Mouse (Mus musculus) CD4-positive, CD25-positive, alpha-beta regulatory T cell, adult 4 months (primary cell): Measurements from ENCODE around the gene 1110059E24Rik. TPM values are rescaled to one million over a fixed set of nuclear protein-coding genes. Genes with fewer than 3 reads are reported as not detected.
"Not testable (repeated sequence)": the region's sequence is repeated elsewhere in the genome, so short reads cannot be mapped to it uniquely, and the experiment has no call there.

Experiments
- ATAC-seq: one replicate; pipeline ENCODE4 v1.8.0; 2017
- polyA plus RNA-seq, 2 experiments: library from polyadenylated mRNA; unstranded; fragments of 100-300 nt; shearing (Covaris generic); gene quantifications; one replicate each; pipeline ENCODE4 v1.2.1; 2017

The 1110059E24Rik gene
- polyA plus RNA-seq, 2 experiments from 2014 or later = 41.6 to 47.8 TPM

DNA sequence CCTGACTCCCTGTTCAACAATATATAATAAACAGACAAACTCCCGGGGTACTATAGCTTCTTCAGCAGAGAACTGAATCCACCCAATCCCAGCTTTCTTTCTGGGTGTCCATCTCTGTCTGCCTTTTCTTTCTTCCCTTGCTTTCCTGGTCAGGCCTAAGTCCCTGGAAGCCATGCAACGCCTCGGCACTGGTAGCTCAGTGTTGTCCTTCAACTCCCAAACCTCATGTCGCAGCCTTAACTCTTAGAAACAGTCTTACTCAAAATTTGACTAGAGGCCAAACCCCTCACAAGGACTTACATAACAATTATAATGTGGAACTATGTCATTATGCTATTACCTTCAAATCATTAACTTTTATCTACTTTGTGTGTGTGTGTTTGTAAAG, 28.6 kb downstream of the 1110059E24Rik start:
- no peak for ATAC-seq

DNA sequence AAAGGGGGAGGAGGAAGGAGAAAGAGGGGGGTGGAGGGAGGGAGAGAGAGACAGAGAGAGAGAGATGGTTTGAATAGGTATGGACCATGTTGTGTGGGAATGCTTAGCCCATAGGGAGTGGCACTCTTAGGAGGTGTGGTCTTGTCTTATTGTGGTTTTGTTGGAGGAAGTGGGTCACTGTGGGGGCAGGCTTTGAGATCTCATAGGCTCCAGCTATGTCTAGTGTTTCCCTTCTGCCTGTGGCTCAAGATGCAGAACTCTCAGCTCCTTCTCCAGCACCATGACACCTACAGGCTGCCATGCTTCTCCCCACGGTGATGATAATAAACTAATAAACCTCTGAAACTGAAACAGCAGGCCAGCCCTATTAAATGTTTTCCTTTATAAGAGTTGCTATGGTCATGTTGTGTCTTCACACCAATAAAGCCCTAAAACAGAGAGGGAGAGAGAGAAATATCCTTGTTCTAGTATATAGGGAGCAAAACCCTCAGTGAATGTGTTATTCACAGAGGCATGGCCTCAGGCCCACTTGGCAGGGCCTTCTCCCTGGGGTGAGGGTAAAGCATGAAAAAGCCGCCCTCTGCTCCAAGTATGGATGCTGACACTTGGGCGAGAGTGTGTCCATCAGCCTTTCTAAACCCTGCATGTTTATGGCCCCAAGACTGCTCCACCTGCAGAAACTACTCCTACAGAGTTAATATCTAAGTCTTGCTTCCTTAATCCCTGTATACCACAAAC, 29.2 kb downstream of the 1110059E24Rik start:
- peak; percentile 85 for ATAC-seq

DNA sequence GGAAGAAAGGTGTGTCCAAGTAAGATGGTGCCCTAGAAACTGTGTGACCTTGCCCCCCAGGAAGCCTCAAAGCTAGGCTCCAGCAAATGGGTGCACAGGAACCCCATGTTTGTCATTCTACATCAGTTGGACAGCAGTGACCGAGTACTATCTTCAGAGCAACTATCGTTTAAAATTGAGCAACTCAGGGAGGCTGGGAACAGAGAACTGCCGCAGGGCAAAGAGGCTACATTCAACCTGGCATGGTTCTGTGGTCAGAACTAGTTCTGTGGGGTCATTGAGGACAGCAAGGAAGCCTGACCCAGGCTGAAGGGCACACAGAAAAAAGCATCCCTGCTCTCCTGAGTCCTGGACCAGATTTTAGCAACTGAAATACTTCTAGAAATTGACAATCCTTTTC, 37.0 kb downstream of the 1110059E24Rik start:
- ATAC-seq = no peak

DNA sequence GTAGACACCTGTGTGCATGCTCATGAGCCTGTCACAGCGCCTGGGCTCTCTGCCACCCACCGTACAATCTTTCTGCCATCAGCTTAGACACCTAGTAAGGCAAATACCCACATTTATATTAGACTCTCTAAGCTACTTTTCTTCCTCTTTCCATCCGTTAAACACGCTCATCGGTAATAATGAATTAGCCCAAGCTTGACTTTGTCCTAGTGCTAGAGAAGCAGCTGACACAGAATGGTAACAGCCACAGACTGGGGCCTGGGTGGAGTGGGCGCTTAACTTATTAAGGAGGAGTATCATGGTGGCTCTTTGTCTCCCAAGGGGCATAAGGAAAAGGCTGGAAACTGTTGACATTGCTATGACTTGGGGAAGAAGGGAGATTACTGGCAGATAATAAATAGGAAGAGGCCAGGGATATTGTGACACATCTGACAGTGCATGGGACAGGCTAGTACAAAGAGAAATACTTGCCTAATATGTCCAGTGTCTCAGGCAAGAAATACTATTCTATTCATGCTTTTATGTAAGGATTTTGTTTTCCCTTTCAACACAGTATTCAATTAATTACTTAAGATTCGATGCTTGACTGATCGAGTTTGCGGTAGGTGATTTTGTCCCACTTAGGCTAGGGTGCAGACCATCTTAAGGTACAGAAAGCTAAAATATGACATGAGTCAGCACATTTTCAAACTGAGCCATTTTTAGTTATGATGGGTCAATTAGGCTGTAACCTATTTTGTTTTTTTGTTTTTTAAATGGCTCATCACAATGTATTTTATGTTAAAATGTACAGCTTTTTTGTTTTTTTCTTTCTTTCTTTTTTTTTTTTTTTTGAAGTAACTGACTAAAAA, 40.8 kb downstream of the 1110059E24Rik start:
- ATAC-seq = no peak

DNA sequence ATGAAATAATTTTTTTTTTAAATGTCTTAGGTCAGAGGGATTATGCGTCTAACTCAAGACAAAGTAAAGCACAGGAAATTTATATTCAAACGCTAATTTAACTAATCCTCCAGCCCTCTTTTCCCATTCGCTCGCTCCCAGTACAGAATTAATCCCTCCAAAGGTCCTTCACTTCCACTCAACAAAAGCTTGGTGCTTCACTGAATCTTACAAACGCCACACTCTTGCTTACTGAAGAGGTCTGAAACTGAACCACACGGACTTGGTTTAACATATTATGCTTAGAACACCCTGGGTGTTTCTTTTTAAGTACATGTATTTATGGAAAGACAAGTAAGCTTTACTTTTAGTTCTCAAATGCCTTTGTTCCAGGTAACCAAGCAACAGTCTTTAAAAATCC, 41.5 kb downstream of the 1110059E24Rik start:
- no peak for ATAC-seq

DNA sequence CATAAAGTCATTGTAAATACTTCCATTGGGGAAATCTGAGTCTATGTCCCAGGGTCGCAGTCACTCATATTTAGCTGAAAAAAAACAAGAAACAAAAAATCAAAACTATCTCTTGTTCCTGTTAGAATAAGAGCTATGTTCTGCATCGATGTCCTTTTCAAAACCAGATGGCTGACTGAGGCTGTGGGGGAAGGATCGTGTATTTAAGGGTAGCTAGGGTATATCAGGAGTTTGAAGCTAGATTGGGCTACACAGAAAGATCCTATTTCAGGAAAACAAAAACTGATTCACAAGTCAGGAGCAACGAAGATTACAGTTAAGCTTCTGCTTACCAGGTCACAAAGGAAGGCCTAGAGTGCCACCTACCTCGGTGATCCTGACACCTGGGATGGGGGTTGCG, 42.5 kb downstream of the 1110059E24Rik start:
- ATAC-seq = no peak

DNA sequence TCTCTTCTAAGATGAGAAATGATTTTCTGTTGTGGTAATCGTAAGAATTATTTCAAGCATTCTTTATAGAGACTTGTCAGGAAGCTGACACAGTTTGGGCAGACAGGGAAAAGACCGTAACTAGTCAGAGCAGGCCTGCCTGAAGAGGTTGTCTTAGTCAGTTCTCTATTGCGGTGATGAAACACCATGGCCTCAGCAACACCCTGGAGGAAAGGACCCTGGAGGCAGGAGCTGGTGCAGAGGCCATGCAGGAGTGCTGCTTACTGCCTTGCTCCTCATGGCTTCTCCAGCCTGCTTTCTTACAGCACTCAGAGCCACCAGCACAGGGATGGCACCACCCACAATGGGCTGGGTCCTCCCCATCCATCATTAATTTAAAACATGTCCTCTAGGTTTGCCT, 47.5 kb downstream of the 1110059E24Rik start:
- ATAC-seq = no peak

DNA sequence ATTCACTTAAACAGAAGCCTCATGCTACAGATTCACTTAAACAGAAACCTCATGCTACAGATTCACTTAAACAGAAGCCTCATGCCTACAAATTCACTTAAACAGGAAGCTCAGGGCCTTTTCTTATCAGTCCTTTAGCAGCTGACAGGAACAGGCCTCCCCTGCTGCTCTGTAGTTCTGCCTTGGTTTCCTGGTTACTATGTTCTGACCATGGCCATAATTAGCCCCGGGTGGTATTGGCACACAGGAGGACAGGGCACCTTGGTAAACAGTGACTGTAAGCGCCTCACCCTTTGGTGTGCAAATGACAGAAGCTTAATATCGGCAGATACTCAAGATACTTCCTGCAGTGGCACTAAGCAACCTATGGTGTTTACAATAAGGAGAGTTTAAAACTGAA, 48.9 kb downstream of the 1110059E24Rik start:
- peak; percentile 64 for ATAC-seq

DNA sequence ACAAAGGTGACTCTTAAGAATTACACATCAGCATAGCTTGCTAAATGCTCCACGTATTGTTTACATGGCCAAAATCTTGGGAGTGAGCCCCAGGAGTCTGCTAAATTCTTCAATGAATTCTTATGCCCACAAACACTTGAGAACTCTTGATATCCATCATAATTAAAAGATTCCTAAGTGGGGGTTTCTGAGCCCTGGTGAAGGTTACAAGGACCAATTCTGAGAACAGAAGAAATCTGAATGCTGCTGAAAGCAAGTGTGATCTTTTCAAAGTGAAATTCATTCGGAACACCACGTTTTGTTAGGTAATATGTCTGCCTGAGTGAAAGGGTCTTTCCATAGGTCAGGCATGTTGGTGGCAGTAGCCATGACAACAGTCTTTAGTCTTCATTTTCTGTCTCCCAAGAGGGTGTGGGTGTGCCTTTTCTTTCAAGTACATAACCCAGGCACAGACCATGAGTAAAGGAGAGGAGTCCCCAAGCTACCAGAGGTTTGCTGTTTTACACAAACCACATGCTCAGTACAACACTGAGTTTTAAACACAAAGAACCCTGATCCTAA, 51.2 kb downstream of the 1110059E24Rik start:
- no peak for ATAC-seq

DNA sequence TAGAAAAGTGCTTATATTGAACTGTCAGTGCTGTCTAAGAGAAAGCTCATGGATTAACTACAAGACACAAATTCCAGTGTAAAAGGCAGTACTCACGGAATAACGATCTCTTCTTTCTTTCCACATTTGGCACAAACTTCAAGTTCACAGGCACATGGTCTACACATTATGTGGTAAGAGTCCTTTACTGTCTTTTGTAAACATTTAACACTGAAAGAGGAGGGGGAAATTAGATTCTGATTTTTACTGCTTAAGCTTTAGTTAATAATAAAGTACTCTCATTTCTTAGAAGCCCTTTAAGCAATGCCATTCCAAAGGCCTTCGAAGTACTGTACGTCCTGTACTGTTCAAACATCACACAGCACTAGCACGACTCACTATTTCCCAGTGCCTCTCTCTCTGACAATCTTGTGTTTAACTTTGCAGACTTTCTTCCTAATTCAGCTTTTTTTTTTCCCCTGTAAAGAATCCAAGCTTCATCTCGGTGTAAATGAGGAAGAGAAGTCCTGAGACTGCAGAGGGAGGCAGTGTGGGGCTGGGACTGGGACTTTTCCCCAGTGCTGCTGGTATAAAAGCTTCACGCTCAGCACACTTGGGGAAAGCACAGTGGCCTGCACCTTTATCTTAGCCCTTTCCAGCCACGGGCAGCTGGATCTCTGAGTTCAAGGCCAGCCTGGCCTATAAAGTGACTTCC, 54.0 kb downstream of the 1110059E24Rik start:
- no peak for ATAC-seq

DNA sequence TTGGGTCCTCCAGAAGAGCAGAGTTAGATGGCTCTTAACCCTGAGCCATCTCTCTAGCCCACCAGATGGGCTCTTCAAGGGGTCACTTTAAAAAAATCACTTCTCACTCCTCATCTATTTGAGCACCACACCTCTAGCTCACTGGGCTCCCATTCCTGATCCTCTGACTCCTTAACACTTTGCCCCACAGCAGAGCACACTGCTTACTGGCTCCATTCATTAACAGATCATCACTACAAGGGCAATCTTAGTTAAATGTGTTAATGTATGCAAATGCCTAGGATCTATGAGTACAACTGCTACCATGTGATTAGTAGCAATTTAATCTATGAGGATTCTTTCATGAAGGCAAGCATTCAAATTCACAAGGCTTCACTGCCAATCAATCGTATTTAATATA, 58.1 kb downstream of the 1110059E24Rik start:
- ATAC-seq = no peak

DNA sequence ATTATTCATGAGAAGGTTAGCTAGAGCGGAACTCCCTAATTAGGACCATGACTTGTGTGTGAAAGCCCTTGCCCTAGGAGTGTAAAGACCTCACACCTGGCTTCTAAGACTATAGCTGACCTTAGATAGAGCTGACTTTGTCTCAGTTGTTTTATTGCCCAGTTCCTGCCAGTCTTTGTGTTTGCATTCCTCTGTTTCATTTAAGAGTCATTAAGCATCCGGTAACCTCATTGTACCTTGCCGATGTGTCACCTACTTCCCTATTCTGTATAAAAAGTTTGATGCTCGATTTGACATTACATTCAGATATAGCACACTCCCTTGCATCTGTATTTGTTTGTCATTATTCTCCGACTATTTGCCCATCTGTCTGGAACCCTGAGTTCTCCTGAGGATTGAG, 60.6 kb downstream of the 1110059E24Rik start:
- ATAC-seq = not testable (repeated sequence)

DNA sequence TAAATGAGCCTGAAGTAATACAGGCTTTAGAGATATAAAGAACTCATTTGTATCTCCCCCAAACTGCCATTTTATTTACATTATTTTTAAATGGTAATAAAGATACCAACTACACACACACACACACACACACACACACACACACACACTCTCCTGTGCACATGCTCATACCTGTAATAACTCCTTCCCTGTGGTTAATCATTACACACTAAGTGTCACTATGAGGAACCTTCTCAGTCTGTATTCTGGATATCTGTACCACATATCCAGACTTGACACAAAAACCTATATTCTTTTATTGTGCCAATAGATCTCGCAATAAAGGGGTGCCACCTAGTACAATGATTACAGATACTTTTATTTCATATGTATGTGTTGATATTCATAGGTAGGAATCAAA, 62.9 kb downstream of the 1110059E24Rik start:
- ATAC-seq = no peak

DNA sequence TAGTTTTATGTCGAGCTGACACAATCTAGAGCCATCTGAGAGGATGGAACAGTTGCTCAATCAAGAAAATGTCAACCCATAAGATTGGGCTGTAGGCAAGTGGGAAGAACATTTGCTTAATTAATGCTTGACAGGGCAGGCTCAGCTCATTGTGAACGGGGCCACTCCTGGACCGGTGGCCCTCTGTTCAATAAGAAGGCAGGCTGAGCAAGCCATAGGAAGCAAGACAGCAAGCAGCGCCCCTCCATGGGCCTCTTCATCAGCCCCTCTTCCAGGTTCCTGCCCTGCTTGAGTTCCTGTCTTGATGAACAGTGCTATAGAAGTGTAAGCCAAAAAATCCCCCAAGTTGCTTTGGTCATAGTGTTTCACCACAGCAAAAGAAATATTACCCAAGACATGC, 65.2 kb downstream of the 1110059E24Rik start:
- ATAC-seq = no peak

DNA sequence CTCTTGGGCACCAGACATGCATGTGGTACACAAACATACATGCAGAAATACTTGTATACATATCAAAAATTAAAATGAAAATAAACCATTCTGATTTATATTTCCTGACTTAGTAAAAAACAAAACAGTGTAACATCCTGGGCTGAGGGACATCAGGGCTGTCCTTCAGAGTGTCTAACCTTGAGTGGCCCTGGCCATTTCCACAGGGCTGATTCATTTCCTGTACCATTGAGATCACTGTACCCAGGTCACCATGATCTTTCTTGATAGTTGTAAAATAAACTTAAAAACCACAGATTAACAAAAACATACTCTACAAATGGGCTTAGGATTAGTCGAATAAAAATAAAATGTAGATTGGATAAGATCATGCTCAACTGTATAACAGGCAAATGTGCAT, 66.2 kb downstream of the 1110059E24Rik start:
- ATAC-seq = no peak

DNA sequence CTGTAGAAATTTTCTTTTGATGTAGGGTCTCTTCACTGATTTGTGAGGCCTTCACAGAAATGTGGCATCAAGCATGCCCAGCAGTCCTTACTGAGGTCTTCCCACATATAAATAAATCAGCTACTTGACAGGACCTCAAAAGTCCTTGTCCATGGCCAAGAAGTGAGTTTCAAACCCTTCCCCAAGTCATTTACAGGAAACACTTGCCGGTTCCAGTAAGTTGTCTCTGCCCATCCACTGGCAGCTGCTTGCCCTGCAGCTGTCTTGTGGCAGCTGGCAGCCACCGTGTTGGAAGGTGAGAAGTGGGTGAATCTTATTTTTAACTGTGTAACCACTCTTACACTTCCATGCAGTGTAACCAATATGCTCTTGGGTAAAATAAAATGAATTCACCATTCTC, 66.9 kb downstream of the 1110059E24Rik start:
- no peak for ATAC-seq

DNA sequence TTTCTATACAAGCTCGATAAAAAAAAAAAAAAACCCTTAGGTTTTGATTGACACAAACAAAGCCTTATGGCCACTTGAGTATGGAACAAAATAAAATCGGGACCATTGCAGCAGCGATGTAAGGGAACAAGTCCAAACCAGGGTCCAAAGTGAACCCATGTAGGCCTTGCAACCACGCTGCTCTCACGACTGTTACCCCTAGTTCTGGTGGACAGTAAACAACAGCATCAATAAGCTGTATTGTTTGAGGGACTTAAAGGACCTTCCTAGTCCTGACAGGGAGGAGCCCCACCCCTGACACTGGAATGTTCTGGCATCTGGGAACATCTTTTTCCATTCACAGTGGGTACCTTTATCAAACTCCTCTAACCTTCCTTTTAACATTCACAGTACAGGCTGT, 68.8 kb downstream of the 1110059E24Rik start:
- ATAC-seq = no peak

DNA sequence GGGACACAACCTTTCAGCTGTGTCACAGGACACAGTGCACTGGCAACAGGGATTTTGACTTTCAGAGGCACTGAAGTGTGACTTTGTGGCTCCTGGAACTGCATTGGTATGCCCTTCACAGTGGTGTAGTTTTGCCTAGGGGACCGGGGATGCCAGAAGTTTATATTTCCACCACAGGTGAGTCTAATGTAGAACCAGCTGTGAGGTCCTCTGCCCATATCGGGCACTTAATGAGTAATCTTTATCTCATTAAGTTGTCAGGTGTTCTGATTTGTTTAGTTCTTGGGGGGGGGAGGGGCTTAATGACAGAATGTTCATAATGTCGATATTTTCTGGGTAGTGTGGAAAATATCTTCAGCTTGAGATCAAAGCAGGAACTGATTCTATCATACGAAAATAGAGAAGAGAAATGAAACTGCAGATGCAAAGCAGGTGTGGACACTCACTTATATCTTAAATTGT, 69.2 kb downstream of the 1110059E24Rik start:
- ATAC-seq = no peak

DNA sequence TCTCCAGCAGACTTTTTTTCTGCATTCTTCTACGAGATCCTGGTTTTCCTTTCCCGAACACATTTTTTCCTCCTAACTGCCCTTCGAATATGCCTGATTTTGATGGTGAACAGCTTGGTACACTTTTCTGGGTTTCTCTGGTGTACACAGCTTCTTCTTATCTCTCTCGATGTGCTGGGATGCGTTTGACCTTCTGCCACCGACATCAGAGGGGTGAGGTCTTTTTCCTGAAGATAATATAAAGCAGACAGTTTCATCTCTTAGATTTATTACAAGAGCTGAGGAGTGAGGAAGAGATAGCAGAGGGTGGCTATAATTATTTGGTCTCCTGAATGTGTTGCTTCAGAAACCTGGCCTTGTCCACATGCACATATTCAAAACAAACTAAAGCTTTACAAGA, 71.4 kb downstream of the 1110059E24Rik start:
- ATAC-seq = no peak

DNA sequence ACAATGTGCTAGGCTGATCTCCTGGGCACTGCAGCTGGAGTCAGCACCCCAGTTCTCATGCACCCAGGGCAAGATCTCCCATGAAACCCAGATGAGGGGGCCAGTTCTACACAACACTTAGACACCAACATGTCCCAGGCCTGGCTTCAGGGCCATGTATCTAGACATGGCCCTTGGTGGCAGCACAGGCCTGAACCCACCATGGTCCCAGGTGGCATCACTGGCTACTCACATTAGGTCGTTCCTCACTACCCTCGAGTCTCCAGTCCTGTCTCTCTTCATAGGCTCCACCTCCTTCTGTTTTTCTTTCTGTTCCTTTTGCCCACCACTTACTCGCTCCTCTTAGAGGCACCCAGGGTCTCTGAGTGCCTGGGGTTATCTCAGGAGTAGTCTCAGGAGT, 72.9 kb downstream of the 1110059E24Rik start:
- ATAC-seq = no peak

DNA sequence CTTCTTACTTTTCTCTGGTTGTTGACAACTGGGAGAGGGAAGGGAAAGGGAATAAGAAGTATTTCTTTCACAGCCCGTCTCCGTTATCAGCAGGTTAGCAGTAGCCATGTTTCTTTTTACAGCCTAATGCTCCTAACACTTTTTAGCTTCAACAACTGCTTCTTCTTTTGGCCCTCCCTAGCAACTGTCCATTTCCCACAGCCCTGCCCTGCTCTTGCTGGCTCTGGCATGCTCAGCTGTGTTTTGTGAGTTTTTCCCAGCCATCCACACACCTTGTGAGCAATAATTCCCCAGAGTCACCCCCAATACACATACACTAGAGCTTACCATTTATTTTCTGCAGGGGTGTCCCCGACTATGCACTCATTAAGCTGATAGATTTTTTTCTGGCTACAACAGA, 75.3 kb downstream of the 1110059E24Rik start:
- no peak for ATAC-seq

DNA sequence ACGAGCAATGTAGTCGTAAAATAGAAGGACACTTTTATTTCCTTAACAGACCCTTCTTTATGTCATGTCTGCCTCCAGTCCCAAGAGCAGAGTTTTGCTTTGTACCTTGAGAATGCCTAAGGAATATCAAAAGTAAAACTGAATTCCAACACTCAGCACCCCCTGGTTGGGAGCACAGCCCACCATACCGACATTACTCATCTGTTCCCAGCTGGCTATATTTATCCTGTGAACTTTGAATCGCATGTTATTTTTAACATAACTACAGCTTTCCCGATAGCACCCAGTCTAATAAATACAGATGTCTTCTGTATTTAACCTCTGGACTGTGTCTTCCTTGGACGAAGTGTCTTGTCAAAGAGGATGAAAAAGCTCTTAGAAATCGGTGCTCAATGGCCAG, 80.8 kb downstream of the 1110059E24Rik start:
- no peak for ATAC-seq
